Mouse (Mus musculus): ENCODE results near the gene Akap7. TPM values are rescaled to one million over a fixed set of nuclear protein-coding genes. Genes with fewer than 3 reads are reported as not detected.

Akap7 gene
- total and polyA plus RNA-seq, 3 experiments, result 1.9 to 7.7 TPM; not detected in 1

DNA sequence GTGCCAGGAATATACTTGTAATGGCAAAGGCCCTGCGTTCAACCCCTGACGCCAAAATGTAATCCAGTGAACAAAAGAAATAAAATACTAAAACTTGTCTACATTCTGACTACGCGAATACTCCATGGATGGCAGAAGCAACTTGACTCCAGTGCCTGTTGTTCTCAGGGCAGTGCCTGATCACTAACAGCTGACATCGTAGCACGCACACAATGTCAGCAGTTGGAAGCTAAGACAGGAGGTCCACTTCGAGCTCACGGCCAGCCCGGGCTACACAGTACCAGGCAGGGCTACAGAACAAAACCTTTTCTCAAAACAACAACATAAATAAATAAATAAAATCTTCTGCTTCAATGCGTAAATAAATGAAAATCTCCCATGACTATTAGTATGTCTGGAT, 46.9 kb downstream of the Akap7 start:
- Histone ChIP-seq H3K27me3 (ENCODE audit: control insufficient read depth in 1 of 2, insufficient read depth in 2 of 2, low read length in 2 of 2) (no peaks in the 10 kb centered on the region), H3K4me1 (ENCODE audit: control insufficient read depth in 1 of 2, insufficient read depth in 2 of 2, low read length in 2 of 2) (no peaks in the 10 kb centered on the region), H3K9me3 (replicated peaks; ENCODE audit: insufficient read depth, low read length) (no peaks in the 10 kb centered on the region), H3K9ac (ENCODE audit: control insufficient read depth, low read depth, low read length, poor library complexity, severe bottlenecking) (no peak overlapping the region), H3K4me3 (ENCODE audit: control insufficient read depth in 1 of 2, insufficient read depth in 1 of 2, low read depth in 2 of 2, low read length in 2 of 2) (no peak overlapping the region), H3K36me3 (ENCODE audit: control insufficient read depth in 1 of 2, insufficient read depth in 2 of 2, low read length in 2 of 2) (no peaks in the 10 kb centered on the region), H3K27ac (ENCODE audit: control insufficient read depth, low read depth, low read length) (no peak overlapping the region), H3K79me2 (ENCODE audit: control insufficient read depth, insufficient read depth, low read length, poor library complexity) (no peaks in the 10 kb centered on the region)
- no peak for DNase-seq (ENCODE audit: low read depth, low spot score)
- no peak for TF ChIP-seq GABPA (IDR thresholded peaks at IDR 0.05; ENCODE audit: low read depth, low read length)
- TF ChIP-seq MXI1 (IDR thresholded peaks at IDR 0.05; ENCODE audit: low read depth, low read length), result no peak
- TF ChIP-seq CHD2 (IDR thresholded peaks at IDR 0.05; ENCODE audit: low read length), result no peak
- TF ChIP-seq KAT2A (conservative IDR thresholded peaks at IDR 0.05; ENCODE audit: low read depth, low read length), result no peak
- no peak for TF ChIP-seq RAD21 (IDR thresholded peaks at IDR 0.05; ENCODE audit: low read depth, low read length)
- TF ChIP-seq NELFE (IDR thresholded peaks at IDR 0.05; ENCODE audit: low read depth, low read length), result no peak

DNA sequence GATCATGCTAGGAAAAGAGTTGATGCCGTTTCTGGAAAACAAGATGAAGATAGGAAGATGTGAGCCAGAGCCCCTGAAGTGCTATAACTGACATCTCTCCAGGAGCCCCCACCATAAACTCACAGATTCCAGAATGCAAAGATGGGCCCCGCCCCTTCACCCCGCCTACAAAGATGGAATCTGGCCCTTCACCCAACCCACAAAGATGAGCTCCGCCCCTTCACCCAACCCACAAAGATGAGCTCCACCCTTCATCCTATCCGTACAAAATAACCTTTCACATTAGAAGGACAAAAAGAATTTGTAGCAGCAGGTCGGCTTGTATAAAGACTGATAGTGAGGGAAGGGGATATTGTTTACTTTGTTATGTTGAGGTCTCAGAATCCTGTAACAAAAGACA, 49.5 kb downstream of the Akap7 start:
- TF ChIP-seq RCOR1 (IDR thresholded peaks at IDR 0.05; ENCODE audit: low read depth, low read length) (no peak), MXI1 (IDR thresholded peaks at IDR 0.05; ENCODE audit: low read depth, low read length) (no peak), POLR2A (IDR thresholded peaks at IDR 0.05; ENCODE audit: control insufficient read depth in 1 of 2, insufficient read depth in 1 of 2, low read depth in 1 of 2, low read length in 2 of 2, poor library complexity in 1 of 2) (no peak), CHD2 (IDR thresholded peaks at IDR 0.05; ENCODE audit: low read length) (no peak), NELFE (IDR thresholded peaks at IDR 0.05; ENCODE audit: low read depth, low read length) (no peak), JUND (IDR thresholded peaks at IDR 0.05; ENCODE audit: low read depth, low read length) (no peak), MEF2A (IDR thresholded peaks at IDR 0.05; ENCODE audit: extremely low read depth, insufficient replicate concordance, low read depth, low read length, poor library complexity, severe bottlenecking) (no peak), BHLHE40 (IDR thresholded peaks at IDR 0.05; ENCODE audit: borderline replicate concordance, low read depth, low read length) (no peak), ELF1 (IDR thresholded peaks at IDR 0.05; ENCODE audit: low read depth, low read length) (no peak), POLR2AphosphoS5 (IDR thresholded peaks at IDR 0.05; ENCODE audit: borderline replicate concordance, low read depth, low read length) (no peak)
- no peaks in the 10 kb centered on the region for H3K9me3 ChIP-seq (replicated peaks; ENCODE audit: insufficient read depth, low read length)
- peaks cover 0 to 7% of the 10 kb centered on the region in 2 experiments; a peak in 2 of 4 replicates for H3K36me3 ChIP-seq (ENCODE audit: control insufficient read depth in 1 of 2, insufficient read depth in 2 of 2, low read length in 2 of 2)
- no peak overlapping the region for H3K4me3 ChIP-seq (ENCODE audit: control insufficient read depth in 1 of 2, insufficient read depth in 1 of 2, low read depth in 2 of 2, low read length in 2 of 2)
- H3K79me2 ChIP-seq (ENCODE audit: control insufficient read depth, insufficient read depth, low read length, poor library complexity), result no peaks in the 10 kb centered on the region
- no peak overlapping the region for H3K9ac ChIP-seq (ENCODE audit: control insufficient read depth, low read depth, low read length, poor library complexity, severe bottlenecking)
- no peaks in the 10 kb centered on the region for H3K27me3 ChIP-seq (ENCODE audit: control insufficient read depth in 1 of 2, insufficient read depth in 2 of 2, low read length in 2 of 2)
- peaks cover 0 to 6% of the 10 kb centered on the region in 2 experiments; a peak in 2 of 4 replicates for H3K4me1 ChIP-seq (ENCODE audit: control insufficient read depth in 1 of 2, insufficient read depth in 2 of 2, low read length in 2 of 2)
- DNase-seq (ENCODE audit: low read depth, low spot score), result no peak
- H3K27ac ChIP-seq (ENCODE audit: control insufficient read depth, low read depth, low read length), result no peak overlapping the region

- H3K36me3 ChIP-seq (ENCODE audit: control insufficient read depth in 1 of 2, insufficient read depth in 2 of 2, low read length in 2 of 2), result peaks cover 0 to 10% of the 10 kb centered on the region in 2 experiments; a peak in 2 of 4 replicates
- H3K4me3 ChIP-seq (ENCODE audit: control insufficient read depth in 1 of 2, insufficient read depth in 1 of 2, low read depth in 2 of 2, low read length in 2 of 2), result no peak overlapping the region
- TF ChIP-seq POLR2AphosphoS2 (IDR thresholded peaks at IDR 0.05; ENCODE audit: low read length) (no peak), POLR2A (IDR thresholded peaks at IDR 0.05; ENCODE audit: control insufficient read depth in 1 of 2, insufficient read depth in 1 of 2, low read depth in 1 of 2, low read length in 2 of 2, poor library complexity in 1 of 2) (no peak), HCFC1 (IDR thresholded peaks at IDR 0.05; ENCODE audit: low read depth, low read length) (no peak), MAZ (IDR thresholded peaks at IDR 0.05; ENCODE audit: low read depth, low read length) (no peak), ZNF384 (IDR thresholded peaks at IDR 0.05; ENCODE audit: low read depth, low read length) (no peak), USF1 (IDR thresholded peaks at IDR 0.05; ENCODE audit: low read depth, low read length) (no peak), RAD21 (IDR thresholded peaks at IDR 0.05; ENCODE audit: low read depth, low read length) (no peak), ZMIZ1 (IDR thresholded peaks at IDR 0.05; ENCODE audit: low read depth, low read length) (no peak), TAL1 (IDR thresholded peaks at IDR 0.05; ENCODE audit: low read length) (no peak)
- H3K4me1 ChIP-seq (ENCODE audit: control insufficient read depth in 1 of 2, insufficient read depth in 2 of 2, low read length in 2 of 2), result peaks cover 0 to 9% of the 10 kb centered on the region in 2 experiments; a peak in 2 of 4 replicates
- H3K27me3 ChIP-seq (ENCODE audit: control insufficient read depth in 1 of 2, insufficient read depth in 2 of 2, low read length in 2 of 2), result no peaks in the 10 kb centered on the region
- H3K79me2 ChIP-seq (ENCODE audit: control insufficient read depth, insufficient read depth, low read length, poor library complexity), result no peaks in the 10 kb centered on the region
- H3K9ac ChIP-seq (ENCODE audit: control insufficient read depth, low read depth, low read length, poor library complexity, severe bottlenecking), result no peak overlapping the region
- no peak for DNase-seq (ENCODE audit: low read depth, low spot score)
- H3K27ac ChIP-seq (ENCODE audit: control insufficient read depth, low read depth, low read length), result no peak overlapping the region
- no peaks in the 10 kb centered on the region for H3K9me3 ChIP-seq (replicated peaks; ENCODE audit: insufficient read depth, low read length)
Measured at GRCm38 (mm10) chr10:25257466-25257865, 50.2 kb downstream of the Akap7 start.
